Comparison of ENCODE assay signal across 1 mouse cellular context in the genomic region with DNA sequence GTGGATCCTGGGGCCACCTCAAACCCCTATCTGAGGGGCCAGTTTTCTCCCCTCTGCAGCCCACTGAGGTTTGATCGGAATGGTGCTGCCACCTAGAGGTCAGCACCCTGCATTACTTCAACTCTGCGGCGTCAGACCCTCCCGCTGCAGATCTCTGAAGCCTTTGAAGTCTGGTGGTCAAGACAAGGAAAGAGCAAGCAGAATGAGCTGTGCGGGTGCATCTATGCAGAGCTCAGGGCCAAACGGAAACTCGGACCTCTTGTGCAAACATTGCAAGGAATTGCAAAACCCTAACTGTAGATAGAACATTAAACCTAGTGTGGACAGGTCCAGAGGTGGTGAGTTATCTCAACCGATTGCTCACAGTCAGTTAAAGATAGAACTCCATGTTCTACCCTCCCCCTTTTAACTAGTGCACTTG.
A peak's percentile ranks its signal among the peaks of the same experiment; 100 is the strongest.
TF ChIP-seq lines count a peak whose summit lies in the region.

No protein-coding gene starts in this region.

TF ChIP-seq in CH12.LX, 34 proteins besides CTCF, POLR2A, EP300 and RAD21:
- no peak for TF ChIP-seq UBTF (IDR thresholded peaks at IDR 0.05; ENCODE audit: low read depth, low read length)
- TF ChIP-seq TBP (conservative IDR thresholded peaks at IDR 0.05; ENCODE audit: low read depth, low read length) = no peak
- TF ChIP-seq MAFK (IDR thresholded peaks at IDR 0.05; ENCODE audit: insufficient replicate concordance, low read length) = no peak
- no peak for TF ChIP-seq SIN3A (IDR thresholded peaks at IDR 0.05; ENCODE audit: low read length)
- TF ChIP-seq USF2 (conservative IDR thresholded peaks at IDR 0.05; ENCODE audit: low read depth, low read length) = no peak
- TF ChIP-seq CHD1 (IDR thresholded peaks at IDR 0.05; ENCODE audit: low read depth, low read length) = no peak
- TF ChIP-seq ZKSCAN1 (IDR thresholded peaks at IDR 0.05; ENCODE audit: borderline replicate concordance, low read depth, low read length) = no peak
- TF ChIP-seq NELFE (IDR thresholded peaks at IDR 0.05; ENCODE audit: low read depth, low read length) = peak; percentile 35; the same call in 1 of the 2 replicates
- no peak for TF ChIP-seq ZMIZ1 (IDR thresholded peaks at IDR 0.05; ENCODE audit: low read depth, low read length)
- no peak for TF ChIP-seq CHD2 (IDR thresholded peaks at IDR 0.05; ENCODE audit: low read length)
- TF ChIP-seq RCOR1 (conservative IDR thresholded peaks at IDR 0.05; ENCODE audit: low read depth, low read length) = no peak
- TF ChIP-seq ZNF384 (IDR thresholded peaks at IDR 0.05; ENCODE audit: low read depth, low read length) = no peak
- no peak for TF ChIP-seq MYC (IDR thresholded peaks at IDR 0.05; ENCODE audit: low read depth, low read length)
- TF ChIP-seq SMC3 (IDR thresholded peaks at IDR 0.05; ENCODE audit: low read depth, low read length) = peak; percentile 83
- no peak for TF ChIP-seq MAX (IDR thresholded peaks at IDR 0.05; ENCODE audit: low read length)
- TF ChIP-seq IRF4 (IDR thresholded peaks at IDR 0.05; ENCODE audit: low read depth, low read length) = peak; percentile 50; the same call in 1 of the 2 replicates
- TF ChIP-seq BHLHE40 (IDR thresholded peaks at IDR 0.05; ENCODE audit: low read depth, low read length) = no peak
- TF ChIP-seq NRF1 (IDR thresholded peaks at IDR 0.05; ENCODE audit: low read depth, low read length) = no peak
- peak; percentile 77 for TF ChIP-seq ZC3H11A (IDR thresholded peaks at IDR 0.05; ENCODE audit: low read depth, low read length)
TF ChIP-seq in CH12.LX: peak in this region for 4.
